Mouse (Mus musculus): ENCODE data around the gene Med8.

DNA sequence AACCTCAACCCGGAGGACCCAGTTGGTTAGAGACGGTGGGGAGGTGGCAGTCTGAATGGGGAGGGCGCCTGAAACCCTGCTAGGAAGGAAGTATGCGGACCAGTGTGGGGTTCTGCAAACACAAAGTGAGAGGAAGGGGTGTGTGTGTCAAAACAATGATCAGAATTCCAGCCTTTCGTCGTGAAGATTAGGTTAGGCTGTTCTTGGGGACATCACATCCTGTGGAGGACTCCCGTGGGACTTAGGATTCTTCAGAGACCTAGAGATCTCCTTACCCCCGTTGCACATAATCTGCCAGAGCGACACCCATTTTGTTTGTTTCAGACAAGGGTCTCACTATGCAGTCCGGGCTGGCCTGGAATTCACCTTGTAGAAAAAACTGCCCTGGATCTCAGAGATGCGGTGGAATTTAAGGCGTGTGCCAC is 28.7 kb downstream of the Med8 start:
- no peak for TF ChIP-seq CTCF (conservative IDR thresholded peaks at IDR 0.05; ENCODE audit: insufficient read depth, insufficient read length, low read depth, low read length)
- no peak for TF ChIP-seq POLR2A (IDR thresholded peaks at IDR 0.05; ENCODE audit: low read depth, low read length)
